Mouse (Mus musculus) kidney, adult 2 months (tissue): ENCODE results near the gene Nelfe.

Experiments used
- CTCF ChIP-seq: fragments of 200-500 bp; conservative IDR thresholded peaks from 2 replicates; pipeline ENCODE4 v1.5.1; 2011; ENCODE audit warnings: low read depth, mild to moderate bottlenecking, control low read depth, low read length, moderate library complexity, mixed read lengths; ENCODE audit not compliant: insufficient read depth, insufficient read length
- POLR2A ChIP-seq: fragments of 200-500 bp; IDR thresholded peaks from one replicate; pipeline ENCODE4 v1.6.1; 2011; ENCODE audit warnings: low read depth, low read length, control low read depth

- no peak for TF ChIP-seq CTCF
- TF ChIP-seq POLR2A: no peak
Observed at GRCm38 (mm10) chr17:34844884-34845283, 5.3 kb upstream of the Nelfe start.
